Mouse (Mus musculus): Measurements from ENCODE around the gene Glb1. TPM values are rescaled to one million over a fixed set of nuclear protein-coding genes. Genes with fewer than 3 reads are reported as not detected.

Glb1 gene
- polyA plus RNA-seq, 1 experiment from 2014 or later = 53.2 TPM

DNA sequence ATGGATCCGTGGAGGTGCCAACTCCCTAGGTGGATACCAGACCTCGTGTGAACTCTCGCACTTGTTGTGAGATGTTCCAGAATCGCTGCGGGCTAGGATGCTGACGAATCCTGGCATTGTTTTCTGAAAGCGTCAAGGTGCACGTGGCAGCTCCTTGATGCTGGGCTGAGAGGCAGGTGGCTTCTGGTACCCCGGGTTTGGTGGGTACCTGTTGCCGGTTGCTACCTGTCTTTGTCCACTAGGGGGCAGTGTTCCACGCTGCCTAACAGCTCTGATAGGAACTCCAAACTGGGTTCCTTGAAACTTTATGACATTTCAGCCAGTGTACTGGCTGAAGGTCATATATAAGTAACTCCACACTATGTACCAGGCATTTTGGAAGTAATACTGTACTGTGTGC lies 14.8 kb downstream of the Glb1 start:
- Histone ChIP-seq H3K27ac (replicated peaks in 1 of 2; ENCODE audit: control insufficient read depth in 1 of 2, insufficient read depth in 1 of 2, low read depth in 2 of 2, low read length in 2 of 2) (no peak overlapping the region), H3K9ac (ENCODE audit: low read length) (no peak overlapping the region), H3K4me2 (ENCODE audit: low read length) (no peak overlapping the region), H3K9me3 (ENCODE audit: control insufficient read depth, low read length) (peaks cover 5% of the 10 kb centered on the region), H3K36me3 (ENCODE audit: control insufficient read depth, insufficient read depth, low read length) (peaks cover 28% of the 10 kb centered on the region), H3K4me1 (ENCODE audit: control insufficient read depth in 2 of 2, insufficient read depth in 2 of 2, low read length in 2 of 2) (peaks cover 7 to 8% of the 10 kb centered on the region in 2 experiments), H3K27me3 (ENCODE audit: control insufficient read depth, insufficient read depth, low read length) (no peaks in the 10 kb centered on the region), H3K4me3 (ENCODE audit: control insufficient read depth in 1 of 2, insufficient read depth in 1 of 2, low read depth in 1 of 2, low read length in 2 of 2) (no peak overlapping the region)
- ATAC-seq (ENCODE audit: insufficient number of reproducible peaks, insufficient read depth, low FRiP score, low read depth) = no peak
- 22% methylated on average over 11 of the region's 11 CpGs for WGBS

DNA sequence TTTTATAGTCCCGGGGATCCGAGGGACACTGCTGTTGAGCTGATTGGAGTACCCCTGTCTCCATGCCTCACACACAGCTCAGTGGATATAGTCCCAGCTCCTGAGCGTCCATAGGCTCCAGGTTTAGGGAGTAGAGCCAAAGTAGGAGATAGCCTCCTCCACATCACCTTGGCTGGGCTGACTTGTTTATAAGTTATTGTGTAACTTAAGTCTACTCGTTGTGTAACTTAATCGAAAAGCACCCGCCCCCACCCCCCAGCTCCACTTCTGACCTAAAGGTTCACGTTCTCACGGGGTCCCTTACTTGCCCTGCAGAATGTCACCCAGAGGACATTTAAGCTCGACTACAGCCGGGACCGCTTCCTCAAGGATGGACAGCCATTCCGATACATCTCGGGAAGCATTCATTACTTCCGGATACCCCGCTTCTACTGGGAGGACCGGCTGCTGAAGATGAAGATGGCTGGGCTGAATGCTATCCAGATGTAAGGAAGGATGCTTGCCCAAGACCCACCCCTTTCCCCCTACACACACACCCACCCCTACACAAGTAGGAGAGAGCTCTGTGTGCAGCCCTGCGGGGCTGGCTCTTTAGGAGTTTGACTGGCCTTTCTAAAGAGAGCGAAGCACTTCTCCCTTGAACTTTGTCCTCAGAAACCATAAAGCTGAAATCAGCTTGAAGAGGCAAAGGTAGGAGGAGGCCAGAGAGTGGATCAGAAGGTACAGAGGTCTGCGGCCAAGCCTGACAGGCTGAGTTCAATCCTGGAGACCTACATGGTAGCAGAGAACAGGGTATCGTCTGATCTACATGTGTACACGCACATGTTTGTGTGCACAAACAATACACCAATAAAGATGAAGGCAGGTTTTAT lies 16.0 kb downstream of the Glb1 start:
- 89% methylated on average over 21 of the region's 21 CpGs for WGBS

DNA sequence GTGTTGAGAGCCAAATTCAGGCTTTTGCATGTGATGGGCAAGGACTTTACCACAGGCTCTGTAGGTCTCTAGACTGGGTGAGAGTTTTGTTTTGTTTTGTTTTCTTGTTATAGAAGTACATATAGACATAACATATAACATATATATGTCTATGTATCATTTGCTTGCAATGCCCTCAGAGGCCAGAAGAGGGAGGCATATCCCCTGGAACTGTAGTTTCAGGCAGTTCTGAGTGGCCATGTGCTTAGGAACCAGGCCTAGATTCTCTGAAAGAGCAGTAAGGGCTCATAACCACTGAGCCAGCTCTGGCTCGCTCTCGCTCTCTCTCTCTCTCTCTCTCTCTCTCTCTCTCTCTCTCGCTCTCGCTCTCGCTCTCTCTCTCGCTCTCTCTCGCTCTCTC lies 17.3 kb downstream of the Glb1 start:
- no peak for ATAC-seq (ENCODE audit: insufficient number of reproducible peaks, insufficient read depth, low FRiP score, low read depth)
- Histone ChIP-seq H3K27ac (replicated peaks in 1 of 2; ENCODE audit: control insufficient read depth in 1 of 2, insufficient read depth in 1 of 2, low read depth in 2 of 2, low read length in 2 of 2) (no peak overlapping the region), H3K4me2 (ENCODE audit: low read length) (no peak overlapping the region), H3K36me3 (ENCODE audit: control insufficient read depth, insufficient read depth, low read length) (peaks cover 20% of the 10 kb centered on the region), H3K4me3 (ENCODE audit: control insufficient read depth in 1 of 2, insufficient read depth in 1 of 2, low read depth in 1 of 2, low read length in 2 of 2) (no peak overlapping the region), H3K9me3 (ENCODE audit: control insufficient read depth, low read length) (no peaks in the 10 kb centered on the region), H3K27me3 (ENCODE audit: control insufficient read depth, insufficient read depth, low read length) (no peaks in the 10 kb centered on the region), H3K9ac (ENCODE audit: low read length) (no peak overlapping the region), H3K4me1 (ENCODE audit: control insufficient read depth in 2 of 2, insufficient read depth in 2 of 2, low read length in 2 of 2) (no peaks in the 10 kb centered on the region)
- WGBS = 87% methylated on average over 7 of the region's 7 CpGs

More for the DNA sequence above, 16.0 kb downstream of the Glb1 start:
- Histone ChIP-seq H3K9me3 (ENCODE audit: control insufficient read depth, low read length) (no peaks in the 10 kb centered on the region), H3K36me3 (ENCODE audit: control insufficient read depth, insufficient read depth, low read length) (peaks cover 25% of the 10 kb centered on the region), H3K4me1 (ENCODE audit: control insufficient read depth in 2 of 2, insufficient read depth in 2 of 2, low read length in 2 of 2) (peaks cover 7 to 8% of the 10 kb centered on the region in 2 experiments), H3K9ac (ENCODE audit: low read length) (no peak overlapping the region), H3K27ac (replicated peaks in 1 of 2; ENCODE audit: control insufficient read depth in 1 of 2, insufficient read depth in 1 of 2, low read depth in 2 of 2, low read length in 2 of 2) (no peak overlapping the region), H3K4me2 (ENCODE audit: low read length) (no peak overlapping the region), H3K4me3 (ENCODE audit: control insufficient read depth in 1 of 2, insufficient read depth in 1 of 2, low read depth in 1 of 2, low read length in 2 of 2) (no peak overlapping the region), H3K27me3 (ENCODE audit: control insufficient read depth, insufficient read depth, low read length) (no peaks in the 10 kb centered on the region)
- no peak for ATAC-seq (ENCODE audit: insufficient number of reproducible peaks, insufficient read depth, low FRiP score, low read depth)

DNA sequence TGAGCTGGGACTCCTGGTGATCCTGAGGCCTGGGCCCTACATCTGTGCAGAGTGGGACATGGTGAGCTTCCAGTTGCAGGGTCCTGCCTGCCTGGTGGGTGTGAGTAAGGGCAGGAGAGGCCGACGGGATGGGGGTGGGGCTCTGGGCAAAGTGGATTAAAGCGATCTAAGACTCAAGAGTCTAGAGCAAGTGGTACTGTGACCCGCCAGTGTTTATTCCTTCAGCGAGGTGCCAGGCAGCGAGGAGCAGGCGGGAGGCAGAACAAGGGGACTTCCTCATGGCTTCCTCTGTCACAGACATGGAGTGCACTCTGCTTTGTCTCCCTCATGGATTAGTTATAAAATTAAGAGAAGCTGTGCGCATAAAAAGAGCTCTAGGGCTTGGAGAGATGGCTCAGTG lies 19.6 kb downstream of the Glb1 start:
- Histone ChIP-seq H3K9me3 (ENCODE audit: control insufficient read depth, low read length) (peaks cover 3% of the 10 kb centered on the region), H3K4me1 (ENCODE audit: control insufficient read depth in 2 of 2, insufficient read depth in 2 of 2, low read length in 2 of 2) (no peaks in the 10 kb centered on the region), H3K36me3 (ENCODE audit: control insufficient read depth, insufficient read depth, low read length) (peaks cover 25% of the 10 kb centered on the region), H3K4me2 (ENCODE audit: low read length) (no peak overlapping the region), H3K4me3 (ENCODE audit: control insufficient read depth in 1 of 2, insufficient read depth in 1 of 2, low read depth in 1 of 2, low read length in 2 of 2) (no peak overlapping the region), H3K9ac (ENCODE audit: low read length) (no peak overlapping the region), H3K27ac (replicated peaks in 1 of 2; ENCODE audit: control insufficient read depth in 1 of 2, insufficient read depth in 1 of 2, low read depth in 2 of 2, low read length in 2 of 2) (no peak overlapping the region), H3K27me3 (ENCODE audit: control insufficient read depth, insufficient read depth, low read length) (no peaks in the 10 kb centered on the region)
- 65% methylated on average over 8 of the region's 8 CpGs for WGBS
- no peak for ATAC-seq (ENCODE audit: insufficient number of reproducible peaks, insufficient read depth, low FRiP score, low read depth)

DNA sequence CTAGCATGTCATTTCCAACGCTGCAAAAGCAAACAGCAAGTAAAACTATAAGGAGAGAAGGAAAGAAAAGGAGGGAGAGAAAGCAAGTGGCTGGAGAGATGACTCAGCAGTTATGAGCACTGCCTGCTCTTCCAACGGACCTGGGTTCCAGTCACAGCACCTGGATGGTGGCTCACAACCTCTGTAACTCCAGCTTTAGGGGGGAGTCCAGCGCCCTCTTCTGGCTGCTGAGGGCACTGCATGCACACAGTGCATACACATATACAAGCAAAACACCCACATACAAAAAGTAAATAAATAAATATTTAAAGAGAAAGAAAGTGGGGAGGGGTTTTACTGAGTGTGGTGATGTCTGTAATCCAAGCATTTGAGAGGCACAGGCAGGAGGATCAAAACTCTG lies 20.2 kb downstream of the Glb1 start:
- H3K27ac ChIP-seq (replicated peaks in 1 of 2; ENCODE audit: control insufficient read depth in 1 of 2, insufficient read depth in 1 of 2, low read depth in 2 of 2, low read length in 2 of 2) = no peak overlapping the region
- H3K9ac ChIP-seq (ENCODE audit: low read length) = no peak overlapping the region
- no peak overlapping the region for H3K4me2 ChIP-seq (ENCODE audit: low read length)
- H3K36me3 ChIP-seq (ENCODE audit: control insufficient read depth, insufficient read depth, low read length) = peaks cover 31% of the 10 kb centered on the region
- no peak for ATAC-seq (ENCODE audit: insufficient number of reproducible peaks, insufficient read depth, low FRiP score, low read depth)
- H3K27me3 ChIP-seq (ENCODE audit: control insufficient read depth, insufficient read depth, low read length) = no peaks in the 10 kb centered on the region
- H3K4me3 ChIP-seq (ENCODE audit: control insufficient read depth in 1 of 2, insufficient read depth in 1 of 2, low read depth in 1 of 2, low read length in 2 of 2) = no peak overlapping the region
- H3K4me1 ChIP-seq (ENCODE audit: control insufficient read depth in 2 of 2, insufficient read depth in 2 of 2, low read length in 2 of 2) = no peaks in the 10 kb centered on the region
- WGBS = 64% methylated on average over 3 of the region's 3 CpGs
- peaks cover 6% of the 10 kb centered on the region for H3K9me3 ChIP-seq (ENCODE audit: control insufficient read depth, low read length)

DNA sequence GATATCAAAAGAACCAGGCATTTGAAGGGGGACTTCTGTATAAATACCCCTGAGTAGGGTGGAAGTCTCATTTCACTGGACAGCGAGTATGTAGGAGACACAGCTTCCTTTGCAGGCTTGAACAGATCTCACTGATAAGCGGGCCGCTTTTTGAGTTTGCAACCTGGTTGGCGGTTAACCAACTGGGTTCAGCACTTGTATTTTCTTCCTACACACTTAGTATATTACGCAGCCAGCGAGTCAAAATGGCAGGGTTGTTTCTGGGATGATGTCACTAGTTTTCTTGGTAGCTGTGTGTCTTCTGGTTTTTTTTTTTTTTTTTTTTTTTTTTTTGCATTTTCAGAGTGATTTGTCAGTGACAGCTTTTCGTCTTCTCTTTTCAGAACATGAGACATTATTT lies 20.9 kb downstream of the Glb1 start:
- Histone ChIP-seq H3K4me2 (ENCODE audit: low read length) (no peak overlapping the region), H3K36me3 (ENCODE audit: control insufficient read depth, insufficient read depth, low read length) (peaks cover 32% of the 10 kb centered on the region), H3K4me1 (ENCODE audit: control insufficient read depth in 2 of 2, insufficient read depth in 2 of 2, low read length in 2 of 2) (no peaks in the 10 kb centered on the region), H3K4me3 (ENCODE audit: control insufficient read depth in 1 of 2, insufficient read depth in 1 of 2, low read depth in 1 of 2, low read length in 2 of 2) (no peak overlapping the region), H3K9me3 (ENCODE audit: control insufficient read depth, low read length) (peaks cover 6% of the 10 kb centered on the region), H3K27ac (replicated peaks in 1 of 2; ENCODE audit: control insufficient read depth in 1 of 2, insufficient read depth in 1 of 2, low read depth in 2 of 2, low read length in 2 of 2) (no peak overlapping the region), H3K9ac (ENCODE audit: low read length) (no peak overlapping the region), H3K27me3 (ENCODE audit: control insufficient read depth, insufficient read depth, low read length) (no peaks in the 10 kb centered on the region)
- WGBS = 87% methylated on average over 7 of the region's 7 CpGs
- no peak for ATAC-seq (ENCODE audit: insufficient number of reproducible peaks, insufficient read depth, low FRiP score, low read depth)

DNA sequence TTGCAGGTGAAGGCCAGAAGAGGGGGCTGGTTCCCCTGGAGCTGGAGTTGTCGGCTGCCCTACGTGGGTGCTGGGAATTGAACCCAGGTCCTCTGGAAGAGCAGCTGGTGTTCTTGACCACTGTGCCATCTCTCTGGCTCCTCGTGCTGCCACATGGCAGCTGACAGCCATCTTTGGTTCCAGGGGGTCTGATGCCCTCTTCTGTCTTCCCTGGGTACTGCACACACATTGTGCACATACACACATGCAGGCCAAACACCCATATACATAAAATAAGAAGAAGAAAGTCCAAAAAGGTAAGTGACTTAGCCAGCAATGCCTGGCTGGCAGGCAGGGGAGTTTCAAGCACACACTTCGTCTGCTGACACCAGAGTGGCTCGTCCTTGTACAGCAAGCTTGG lies 24.7 kb downstream of the Glb1 start:
- Histone ChIP-seq H3K4me1 (ENCODE audit: control insufficient read depth in 2 of 2, insufficient read depth in 2 of 2, low read length in 2 of 2) (no peaks in the 10 kb centered on the region), H3K36me3 (ENCODE audit: control insufficient read depth, insufficient read depth, low read length) (peaks cover 25% of the 10 kb centered on the region), H3K4me2 (ENCODE audit: low read length) (no peak overlapping the region), H3K9me3 (ENCODE audit: control insufficient read depth, low read length) (peaks cover 6% of the 10 kb centered on the region), H3K4me3 (ENCODE audit: control insufficient read depth in 1 of 2, insufficient read depth in 1 of 2, low read depth in 1 of 2, low read length in 2 of 2) (no peak overlapping the region), H3K27me3 (ENCODE audit: control insufficient read depth, insufficient read depth, low read length) (no peaks in the 10 kb centered on the region), H3K9ac (ENCODE audit: low read length) (no peak overlapping the region), H3K27ac (replicated peaks in 1 of 2; ENCODE audit: control insufficient read depth in 1 of 2, insufficient read depth in 1 of 2, low read depth in 2 of 2, low read length in 2 of 2) (no peak overlapping the region)
- WGBS = 94% methylated on average over 5 of the region's 5 CpGs
- no peak for ATAC-seq (ENCODE audit: insufficient number of reproducible peaks, insufficient read depth, low FRiP score, low read depth)

DNA sequence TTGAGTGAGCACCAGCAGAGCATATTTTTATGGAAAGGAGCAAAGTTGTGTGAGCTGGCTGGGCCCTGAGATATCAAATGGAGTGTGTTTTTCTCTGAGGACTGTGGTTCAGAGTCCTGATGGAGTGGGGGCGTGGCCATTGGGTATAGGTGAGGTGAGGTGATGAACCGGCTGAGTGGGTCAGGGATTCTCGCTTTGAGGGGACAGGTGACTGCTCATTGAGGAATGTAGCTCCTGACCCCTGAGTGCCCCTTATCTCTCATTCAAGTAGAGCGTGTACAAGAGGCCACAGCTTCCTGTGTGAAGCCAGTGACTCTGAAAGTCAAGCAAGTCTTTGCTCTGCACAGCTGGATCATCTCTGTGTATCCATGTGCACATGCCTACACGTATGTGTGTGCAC lies 25.3 kb downstream of the Glb1 start:
- ATAC-seq (ENCODE audit: insufficient number of reproducible peaks, insufficient read depth, low FRiP score, low read depth) = no peak
- peaks cover 25% of the 10 kb centered on the region for H3K36me3 ChIP-seq (ENCODE audit: control insufficient read depth, insufficient read depth, low read length)
- H3K9ac ChIP-seq (ENCODE audit: low read length) = no peak overlapping the region
- H3K4me2 ChIP-seq (ENCODE audit: low read length) = no peak overlapping the region
- H3K27me3 ChIP-seq (ENCODE audit: control insufficient read depth, insufficient read depth, low read length) = no peaks in the 10 kb centered on the region
- no peak overlapping the region for H3K27ac ChIP-seq (replicated peaks in 1 of 2; ENCODE audit: control insufficient read depth in 1 of 2, insufficient read depth in 1 of 2, low read depth in 2 of 2, low read length in 2 of 2)
- no peaks in the 10 kb centered on the region for H3K4me1 ChIP-seq (ENCODE audit: control insufficient read depth in 2 of 2, insufficient read depth in 2 of 2, low read length in 2 of 2)
- WGBS = 57% methylated on average over 5 of the region's 5 CpGs
- peaks cover 6% of the 10 kb centered on the region for H3K9me3 ChIP-seq (ENCODE audit: control insufficient read depth, low read length)
- no peak overlapping the region for H3K4me3 ChIP-seq (ENCODE audit: control insufficient read depth in 1 of 2, insufficient read depth in 1 of 2, low read depth in 1 of 2, low read length in 2 of 2)

Measured in heart, embryonic 14.5 days (tissue).